Mouse (Mus musculus): ENCODE measurements around the gene Pcyox1.
"Not testable (repeated sequence)": the region's sequence is repeated elsewhere in the genome, so short reads cannot be mapped to it uniquely, and the experiment has no call there.

The Pcyox1 gene

GRCm38 (mm10) chr6:86366125-86366852 lies 30.7 kb downstream of the Pcyox1 start:
- DNase-seq (ENCODE audit: low spot score) = peak; percentile 65

- peak; percentile 95 for DNase-seq (ENCODE audit: low spot score)
These were observed 31.4 kb downstream of the Pcyox1 start, which contains the start of gene Fam136a for GRCm38 (mm10) chr6:86365371-86366124. Gene Fam136a (plus strand): TSS chr6:86365646.

- peak; percentile 58 for DNase-seq (ENCODE audit: low spot score)
These were observed 32.4 kb downstream of the Pcyox1 start for GRCm38 (mm10) chr6:86364442-86365141.

GRCm38 (mm10) chr6:86361373-86361772 lies 35.6 kb downstream of the Pcyox1 start:
- no peak for DNase-seq (ENCODE audit: low spot score)

- DNase-seq (ENCODE audit: low spot score) = peak; percentile 71
These were observed 36.3 kb downstream of the Pcyox1 start for GRCm38 (mm10) chr6:86360691-86361090.

- DNase-seq (ENCODE audit: low spot score) = no peak
These were observed 40.0 kb downstream of the Pcyox1 start for GRCm38 (mm10) chr6:86356956-86357355.

- DNase-seq (ENCODE audit: low spot score) = no peak
These were observed 42.0 kb downstream of the Pcyox1 start for GRCm38 (mm10) chr6:86354948-86355347.

- DNase-seq (ENCODE audit: low spot score) = no peak
These were observed 47.7 kb downstream of the Pcyox1 start for GRCm38 (mm10) chr6:86349257-86349656.

GRCm38 (mm10) chr6:86346063-86346462 lies 50.9 kb downstream of the Pcyox1 start:
- DNase-seq (ENCODE audit: low spot score) = no peak

GRCm38 (mm10) chr6:86343656-86344055 lies 53.3 kb downstream of the Pcyox1 start:
- DNase-seq (ENCODE audit: low spot score) = no peak

- not testable (repeated sequence) for DNase-seq (ENCODE audit: low spot score)
These were observed 60.6 kb downstream of the Pcyox1 start for GRCm38 (mm10) chr6:86336340-86336739.
